Mouse (Mus musculus) MEL (cell line): ENCODE data around the gene Ppp1r35.

Experiments
- EP300 ChIP-seq, 2 experiments: IDR thresholded peaks; 2 replicates each; pipeline ENCODE4 v1.6.1; 2011; ENCODE audit warnings: improper control_type of control experiment in 2 of 2, low read length in 2 of 2, low read depth in 1 of 2, mild to moderate bottlenecking in 1 of 2
- HCFC1 ChIP-seq: IDR thresholded peaks from 2 replicates; pipeline ENCODE4 v1.6.1; 2012; ENCODE audit warnings: low read depth, mild to moderate bottlenecking, inconsistent platforms, low read length, improper control_type of control experiment, moderate library complexity
- MAZ ChIP-seq: IDR thresholded peaks from 2 replicates; pipeline ENCODE4 v1.6.1; 2012; ENCODE audit warnings: low read depth, mild to moderate bottlenecking, inconsistent platforms, low read length, improper control_type of control experiment
- POLR2A ChIP-seq, 2 experiments: IDR thresholded peaks; 2 replicates each; pipeline ENCODE4 v1.6.1; 2011 to 2012; ENCODE audit warnings: low read length in 2 of 2, mild to moderate bottlenecking in 2 of 2, control low read depth in 1 of 2, improper control_type of control experiment in 1 of 2, low read depth in 1 of 2, moderate library complexity in 1 of 2; ENCODE audit not compliant: control insufficient read depth in 1 of 2, insufficient read depth in 1 of 2, poor library complexity in 1 of 2
- POLR2AphosphoS5 ChIP-seq: IDR thresholded peaks from 2 replicates; pipeline ENCODE4 v1.6.1; 2012; ENCODE audit warnings: low read depth, borderline replicate concordance, mild to moderate bottlenecking, inconsistent platforms, low read length, moderate library complexity, mixed read lengths
- ZC3H11A ChIP-seq: IDR thresholded peaks from 2 replicates; pipeline ENCODE4 v1.6.1; 2012; ENCODE audit warnings: low read depth, mild to moderate bottlenecking, inconsistent platforms, low read length, improper control_type of control experiment
- ZMIZ1 ChIP-seq: IDR thresholded peaks from 2 replicates; pipeline ENCODE4 v1.6.1; 2012; ENCODE audit warnings: low read depth, mild to moderate bottlenecking, inconsistent platforms, low read length, improper control_type of control experiment, moderate library complexity
- ZNF384 ChIP-seq: IDR thresholded peaks from 2 replicates; pipeline ENCODE4 v1.6.1; 2012; ENCODE audit warnings: low read depth, mild to moderate bottlenecking, inconsistent platforms, low read length, improper control_type of control experiment

- TF ChIP-seq POLR2AphosphoS5 = no peak
- TF ChIP-seq HCFC1 = no peak
- no peak for TF ChIP-seq POLR2A (IDR thresholded peaks at IDR 0.05; ENCODE audit: control insufficient read depth in 1 of 2, insufficient read depth in 1 of 2, low read depth in 1 of 2, low read length in 2 of 2, poor library complexity in 1 of 2)
- no peak for TF ChIP-seq ZC3H11A
- TF ChIP-seq ZNF384 = no peak
- TF ChIP-seq MAZ = no peak
- TF ChIP-seq EP300 (IDR thresholded peaks at IDR 0.05; ENCODE audit: low read depth in 1 of 2, low read length in 2 of 2) = no peak
- no peak for TF ChIP-seq ZMIZ1
Observed at GRCm38 (mm10) chr5:137757887-137758286, 20.8 kb upstream of the Ppp1r35 start.
